Mouse (Mus musculus): ENCODE results near the gene Ddx39b. TPM values are rescaled to one million over a fixed set of nuclear protein-coding genes. Genes with fewer than 3 reads are reported as not detected.

The Ddx39b gene
- total and polyA plus RNA-seq, 3 experiments: 208 to 411 (median 242) TPM

GRCm38 (mm10) chr17:35194844-35195630 lies 46.5 kb upstream of the Ddx39b start:
- Histone ChIP-seq H3K9me3 (replicated peaks; ENCODE audit: low read length) (no peaks in the 10 kb centered on the region), H3K4me3 (replicated peaks in 1 of 3; ENCODE audit: low read depth in 2 of 3, low read length in 2 of 3, poor library complexity in 1 of 3) (peak overlapping the region; percentile 60 to 80 (median 78)), H3K36me3 (replicated peaks in 1 of 2; ENCODE audit: control insufficient read depth in 1 of 2, insufficient read depth in 1 of 2, low read length in 1 of 2) (peaks cover 1 to 11% of the 10 kb centered on the region in 2 experiments), H3K79me2 (replicated peaks; ENCODE audit: control insufficient read depth, extremely low read depth, insufficient read depth, poor library complexity, severe bottlenecking) (peaks cover 12% of the 10 kb centered on the region), H3K27ac (ENCODE audit: insufficient read depth, low read depth) (peak overlapping the region; percentile 96), H3K4me1 (ENCODE audit: control insufficient read depth in 1 of 2, insufficient read depth in 2 of 2) (peaks cover 27 to 48% of the 10 kb centered on the region in 2 experiments), H3K27me3 (replicated peaks) (no peaks in the 10 kb centered on the region), H3K4me2 (ENCODE audit: insufficient read depth, low read depth, poor library complexity, severe bottlenecking) (peak overlapping the region; percentile 87), H3K9ac (ENCODE audit: insufficient read depth, low read depth) (peak overlapping the region; percentile 71)
- TF ChIP-seq NELFE (IDR thresholded peaks at IDR 0.05; ENCODE audit: low read depth, low read length) (no peak; the same call in 1 of the 2 replicates), MAZ (IDR thresholded peaks at IDR 0.05; ENCODE audit: low read depth, low read length) (no peak; the same call in 1 of the 2 replicates), SIN3A (IDR thresholded peaks at IDR 0.05; ENCODE audit: low read length) (peak; percentile 59; the same call in 1 of the 2 replicates), NRF1 (IDR thresholded peaks at IDR 0.05; ENCODE audit: low read depth, low read length) (no peak), ZKSCAN1 (IDR thresholded peaks at IDR 0.05; ENCODE audit: borderline replicate concordance, low read depth, low read length) (no peak), TBP (conservative IDR thresholded peaks at IDR 0.05; ENCODE audit: low read depth, low read length) (no peak), MAX (IDR thresholded peaks at IDR 0.05; ENCODE audit: low read length) (no peak; the same call in 1 of the 2 replicates), POLR2AphosphoS2 (IDR thresholded peaks at IDR 0.05; ENCODE audit: low read depth, low read length) (no peak), BHLHE40 (IDR thresholded peaks at IDR 0.05; ENCODE audit: low read depth, low read length) (no peak; the same call in 1 of the 2 replicates), CHD1 (IDR thresholded peaks at IDR 0.05; ENCODE audit: low read depth, low read length) (no peak), MXI1 (IDR thresholded peaks at IDR 0.05; ENCODE audit: low read depth, low read length) (peak; percentile 18; the same call in 1 of the 2 replicates), IRF4 (IDR thresholded peaks at IDR 0.05; ENCODE audit: low read depth, low read length) (no peak), RCOR1 (conservative IDR thresholded peaks at IDR 0.05; ENCODE audit: low read depth, low read length) (no peak; the same call in 1 of the 2 replicates), E2F4 (IDR thresholded peaks at IDR 0.05; ENCODE audit: insufficient replicate concordance, low read depth, low read length) (no peak), ZMIZ1 (IDR thresholded peaks at IDR 0.05; ENCODE audit: low read depth, low read length) (no peak), JUND (conservative IDR thresholded peaks at IDR 0.05; ENCODE audit: low read depth, low read length) (0 out of 2 replicates have a peak, but pooled peaks have one; percentile 21), KAT2A (IDR thresholded peaks at IDR 0.05; ENCODE audit: insufficient replicate concordance, low read length) (no peak), ETS1 (conservative IDR thresholded peaks at IDR 0.05; ENCODE audit: low read depth, low read length) (no peak; the same call in 1 of the 2 replicates), UBTF (IDR thresholded peaks at IDR 0.05; ENCODE audit: low read depth, low read length) (peak; percentile 59; the same call in 1 of the 2 replicates), POLR2A (IDR thresholded peaks at IDR 0.05; ENCODE audit: low read depth, low read length) (no peak), HCFC1 (IDR thresholded peaks at IDR 0.05; ENCODE audit: low read depth, low read length) (no peak), CHD2 (IDR thresholded peaks at IDR 0.05; ENCODE audit: low read length) (peak; percentile 19; the same call in 1 of the 2 replicates), MAFK (IDR thresholded peaks at IDR 0.05; ENCODE audit: insufficient replicate concordance, low read length) (no peak), CTCF (conservative IDR thresholded peaks at IDR 0.05 in 1 of 2, IDR thresholded peaks at IDR 0.05 in 1 of 2; ENCODE audit: low read depth in 2 of 2, low read length in 2 of 2) (no peak), SMC3 (IDR thresholded peaks at IDR 0.05; ENCODE audit: low read depth, low read length) (peak; percentile 1; the same call in 1 of the 2 replicates), ZC3H11A (IDR thresholded peaks at IDR 0.05; ENCODE audit: low read depth, low read length) (no peak), TCF12 (IDR thresholded peaks at IDR 0.05; ENCODE audit: low read depth, low read length) (no peak), USF2 (conservative IDR thresholded peaks at IDR 0.05; ENCODE audit: low read depth, low read length) (no peak), EP300 (IDR thresholded peaks at IDR 0.05; ENCODE audit: low read length) (peak; percentile 54; the same call in 1 of the 2 replicates), ELF1 (IDR thresholded peaks at IDR 0.05; ENCODE audit: low read depth, low read length) (no peak)
- in situ Hi-C loops (cut with MboI; ENCODE audit: low pct_ligation_motif_present, low pct_unique_long_range_greater_than_20kb, low sequenced_read_pairs) (no loop called here), dilution Hi-C loops (cut with MboI; ENCODE audit: extremely low pct_ligation_motif_present, extremely low pct_unique_long_range_greater_than_20kb, low sequenced_read_pairs) (no loop called here)
- no peak for DNase-seq (ENCODE audit: extremely low read depth)

Data from CH12.LX (cell line).